Mouse (Mus musculus): ENCODE results near the gene Sptbn4. TPM values are rescaled to one million over a fixed set of nuclear protein-coding genes. Genes with fewer than 3 reads are reported as not detected.

Gene Sptbn4
- polyA plus RNA-seq, 1 experiment from 2014 or later: 0.26 TPM

DNA sequence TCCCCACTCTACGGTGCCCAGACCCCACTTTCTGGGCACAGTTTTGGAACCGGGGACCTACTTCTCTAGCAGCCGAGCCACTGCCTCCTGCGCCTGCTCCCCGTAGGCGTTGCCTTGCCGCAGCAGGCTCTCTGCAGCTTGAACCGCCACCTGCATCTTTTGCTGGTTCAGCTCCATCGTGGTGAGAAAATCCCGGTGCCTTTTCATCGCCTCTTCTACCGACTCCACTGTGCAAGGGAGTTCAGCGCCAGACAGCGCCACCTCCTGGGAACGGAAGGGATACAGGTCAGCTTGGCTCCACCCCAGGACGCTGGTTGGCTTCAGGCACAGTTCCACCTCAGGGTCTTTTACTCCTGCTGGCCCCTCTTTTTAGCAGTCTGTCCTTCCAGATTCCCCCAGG, 44.8 kb downstream of the Sptbn4 start:
- Histone ChIP-seq H3K4me1 (replicated peaks) (peaks cover 6% of the 10 kb centered on the region; the same call in 1 of the 2 replicates), H3K27ac (no peak overlapping the region), H3K4me2 (no peak overlapping the region), H3K4me3 (replicated peaks) (no peak overlapping the region), H3K27me3 (peaks cover 96% of the 10 kb centered on the region), H3K36me3 (no peaks in the 10 kb centered on the region), H3K9ac (replicated peaks) (no peak overlapping the region), H3K9me3 (peaks cover 16% of the 10 kb centered on the region)
- 11% methylated on average over 16 of the region's 16 CpGs for WGBS
- no peak for ATAC-seq (ENCODE audit: insufficient number of reproducible peaks, insufficient read depth, low FRiP score, low TSS enrichment, low read depth)

- Histone ChIP-seq H3K4me1 (replicated peaks) (0 out of 2 replicates have a peak, but pooled peaks cover 8% of the 10 kb centered on the region), H3K9me3 (peaks cover 11% of the 10 kb centered on the region), H3K4me2 (no peak overlapping the region), H3K4me3 (replicated peaks) (no peak overlapping the region), H3K36me3 (no peaks in the 10 kb centered on the region), H3K27ac (no peak overlapping the region), H3K27me3 (peaks cover 96% of the 10 kb centered on the region), H3K9ac (replicated peaks) (no peak overlapping the region)
- no peak for ATAC-seq (ENCODE audit: insufficient number of reproducible peaks, insufficient read depth, low FRiP score, low TSS enrichment, low read depth)
- 80% methylated on average over 7 of the region's 7 CpGs for WGBS
Observed at GRCm38 (mm10) chr7:27400545-27400944, 46.9 kb downstream of the Sptbn4 start.

DNA sequence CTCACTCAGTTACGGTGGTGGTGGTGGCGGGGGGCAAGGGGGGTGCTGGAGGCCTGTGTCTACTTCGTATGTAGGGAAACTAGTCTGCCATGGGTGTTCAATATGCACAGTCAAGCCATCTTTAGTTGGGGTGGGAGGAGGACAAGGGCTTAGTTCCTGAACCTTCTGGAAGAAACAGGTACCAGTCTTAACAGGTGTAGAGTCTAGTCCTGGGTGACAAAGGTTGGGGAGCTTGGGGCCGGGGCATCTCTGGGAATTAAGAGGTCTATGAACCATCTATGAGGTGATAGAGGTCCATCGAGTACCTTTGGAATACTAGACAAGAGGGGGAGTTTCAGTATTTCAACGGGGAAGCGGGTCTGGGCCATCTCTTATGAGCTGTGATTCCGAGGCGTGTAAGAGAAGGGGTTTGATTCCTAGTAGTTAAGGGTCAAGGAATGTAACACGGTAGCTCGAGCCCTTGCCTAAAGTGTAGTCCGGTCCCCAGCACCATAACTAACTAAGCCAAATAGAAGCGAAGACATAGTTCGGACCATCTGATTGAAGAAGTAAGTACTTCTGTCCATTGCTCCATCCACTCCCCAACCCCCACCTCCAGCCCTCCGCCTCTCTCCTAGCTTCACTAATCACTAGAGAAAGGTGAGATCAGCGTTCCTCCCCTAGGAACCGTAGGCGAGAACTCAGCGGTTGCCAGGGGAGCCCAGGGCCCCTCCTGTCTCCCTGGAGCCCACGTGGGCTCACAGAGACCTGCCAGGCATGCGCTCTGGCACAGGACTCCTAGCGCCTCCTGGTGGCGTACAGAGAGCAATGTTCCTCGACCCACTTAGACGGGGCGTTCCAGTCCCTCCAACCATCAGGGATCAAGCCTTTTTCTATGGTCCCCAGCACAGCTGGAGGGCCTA, 50.2 kb downstream of the Sptbn4 start:
- Histone ChIP-seq H3K4me1 (replicated peaks) (0 out of 2 replicates have a peak, but pooled peaks cover 3% of the 10 kb centered on the region), H3K36me3 (no peaks in the 10 kb centered on the region), H3K27ac (no peak overlapping the region), H3K9me3 (no peaks in the 10 kb centered on the region), H3K4me2 (peak overlapping the region; percentile 70), H3K4me3 (replicated peaks) (0 out of 2 replicates have a peak overlapping the region, but pooled peaks have one; percentile 53), H3K27me3 (peaks cover 94% of the 10 kb centered on the region), H3K9ac (replicated peaks) (no peak overlapping the region)
- no peak for ATAC-seq (ENCODE audit: insufficient number of reproducible peaks, insufficient read depth, low FRiP score, low TSS enrichment, low read depth)
- 17% methylated on average over 26 of the region's 26 CpGs for WGBS

DNA sequence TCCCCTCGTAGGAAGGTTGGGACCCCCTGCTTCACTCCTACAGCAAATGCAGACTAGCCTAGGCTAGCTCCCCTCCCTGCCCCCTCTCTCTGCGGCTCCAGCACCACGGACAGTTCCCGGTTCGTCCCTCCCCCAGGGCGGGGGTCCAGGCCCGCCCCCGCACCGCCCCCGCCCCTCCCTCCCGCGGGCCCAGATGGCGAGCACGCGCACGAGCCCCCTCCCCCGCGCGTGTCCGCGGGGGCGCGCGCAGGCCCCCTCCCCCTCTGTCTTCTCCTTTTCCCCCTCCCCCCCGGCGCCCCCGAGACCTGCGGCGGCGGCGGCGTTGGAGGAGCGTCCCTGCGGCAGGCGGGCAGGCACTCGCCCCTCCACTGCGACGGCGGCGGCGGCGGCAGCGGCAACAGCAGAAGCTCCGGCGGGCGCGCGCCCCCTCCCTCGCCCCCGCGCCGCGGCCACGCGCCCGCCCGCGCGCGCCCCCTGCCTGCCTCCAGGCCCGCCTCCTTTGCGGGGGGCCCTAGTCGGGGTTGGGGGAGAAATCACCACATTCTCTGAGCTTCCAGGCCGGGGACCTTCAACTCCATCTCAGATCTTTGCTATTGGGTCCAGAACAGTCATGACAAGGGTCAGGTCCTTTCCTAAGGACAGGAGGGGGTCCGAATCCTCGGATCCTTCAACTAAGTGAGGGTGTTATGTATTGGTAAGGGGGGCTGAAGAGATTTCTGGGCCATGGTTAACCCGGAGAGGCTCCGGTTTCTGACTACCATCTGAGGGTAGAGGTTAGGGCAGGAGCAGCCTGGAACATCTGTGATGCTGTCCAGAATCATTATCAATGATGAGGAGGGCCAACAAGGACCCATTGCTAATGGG, 51.1 kb downstream of the Sptbn4 start:
- WGBS: 3% methylated on average over 46 of the region's 68 CpGs
- peaks cover 94% of the 10 kb centered on the region for H3K27me3 ChIP-seq
- no peaks in the 10 kb centered on the region for H3K36me3 ChIP-seq
- peak overlapping the region; percentile 70 for H3K4me2 ChIP-seq
- peak overlapping the region; percentile 53 for H3K4me3 ChIP-seq (replicated peaks)
- H3K9me3 ChIP-seq: no peaks in the 10 kb centered on the region
- 0 out of 2 replicates have a peak, but pooled peaks cover 3% of the 10 kb centered on the region for H3K4me1 ChIP-seq (replicated peaks)
- peak overlapping the region; percentile 27; the same call in 1 of the 2 replicates for H3K9ac ChIP-seq (replicated peaks)
- H3K27ac ChIP-seq: no peak overlapping the region
- no peak for ATAC-seq (ENCODE audit: insufficient number of reproducible peaks, insufficient read depth, low FRiP score, low TSS enrichment, low read depth)

GRCm38 (mm10) chr7:27395521-27396183, 51.8 kb downstream of the Sptbn4 start:
- Histone ChIP-seq H3K36me3 (no peaks in the 10 kb centered on the region), H3K4me2 (peak overlapping the region; percentile 70), H3K4me1 (replicated peaks) (0 out of 2 replicates have a peak, but pooled peaks cover 3% of the 10 kb centered on the region), H3K9me3 (no peaks in the 10 kb centered on the region), H3K27ac (no peak overlapping the region), H3K9ac (replicated peaks) (no peak overlapping the region; the same call in 1 of the 2 replicates), H3K27me3 (peaks cover 94% of the 10 kb centered on the region), H3K4me3 (replicated peaks) (peak overlapping the region; percentile 53)
- no peak for ATAC-seq (ENCODE audit: insufficient number of reproducible peaks, insufficient read depth, low FRiP score, low TSS enrichment, low read depth)
- WGBS: 3% methylated on average over 22 of the region's 22 CpGs

- H3K27ac ChIP-seq: no peak overlapping the region
- no peak overlapping the region for H3K4me3 ChIP-seq (replicated peaks)
- H3K36me3 ChIP-seq: no peaks in the 10 kb centered on the region
- H3K9me3 ChIP-seq: no peaks in the 10 kb centered on the region
- H3K4me2 ChIP-seq: no peak overlapping the region
- H3K9ac ChIP-seq (replicated peaks): no peak overlapping the region
- no peak for ATAC-seq (ENCODE audit: insufficient number of reproducible peaks, insufficient read depth, low FRiP score, low TSS enrichment, low read depth)
- H3K27me3 ChIP-seq: peaks cover 75% of the 10 kb centered on the region
- 34% methylated on average over 16 of the region's 16 CpGs for WGBS
- no peaks in the 10 kb centered on the region for H3K4me1 ChIP-seq (replicated peaks)
Observed at GRCm38 (mm10) chr7:27391416-27391815, 56.1 kb downstream of the Sptbn4 start.

DNA sequence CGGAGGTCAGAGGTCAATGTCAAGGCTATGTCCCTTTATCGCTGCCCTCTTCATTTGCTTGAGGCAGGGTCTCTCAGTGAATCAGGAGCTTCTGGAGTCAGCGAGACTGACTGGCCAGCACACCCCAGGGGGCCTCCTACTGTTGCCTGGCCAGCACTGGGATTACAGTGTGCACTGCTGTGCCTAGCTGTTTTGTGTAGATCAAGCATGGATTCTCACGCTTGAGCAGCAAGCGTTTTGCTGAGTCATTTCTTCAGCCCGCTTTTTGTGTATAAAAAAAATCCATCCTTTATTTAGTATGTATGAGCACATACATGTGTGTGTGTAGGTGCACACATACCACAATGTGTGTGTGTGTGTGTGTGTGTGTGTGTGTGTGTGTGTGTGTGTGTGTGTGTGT, 58.3 kb downstream of the Sptbn4 start:
- H3K27ac ChIP-seq: no peak overlapping the region
- no peak overlapping the region for H3K9ac ChIP-seq (replicated peaks)
- 68% methylated on average over 6 of the region's 6 CpGs for WGBS
- H3K4me3 ChIP-seq (replicated peaks): no peak overlapping the region
- no peak overlapping the region for H3K4me2 ChIP-seq
- no peaks in the 10 kb centered on the region for H3K36me3 ChIP-seq
- ATAC-seq (ENCODE audit: insufficient number of reproducible peaks, insufficient read depth, low FRiP score, low TSS enrichment, low read depth): no peak
- H3K9me3 ChIP-seq: no peaks in the 10 kb centered on the region
- no peaks in the 10 kb centered on the region for H3K4me1 ChIP-seq (replicated peaks)
- peaks cover 57% of the 10 kb centered on the region for H3K27me3 ChIP-seq

GRCm38 (mm10) chr7:27384731-27385130, 62.8 kb downstream of the Sptbn4 start:
- Histone ChIP-seq H3K27ac (no peak overlapping the region), H3K36me3 (no peaks in the 10 kb centered on the region), H3K4me1 (replicated peaks) (no peaks in the 10 kb centered on the region), H3K9me3 (no peaks in the 10 kb centered on the region), H3K4me2 (no peak overlapping the region), H3K27me3 (peaks cover 29% of the 10 kb centered on the region; the same call in 1 of the 2 replicates), H3K9ac (replicated peaks) (no peak overlapping the region), H3K4me3 (replicated peaks) (no peak overlapping the region)
- 0 out of 2 replicates have a peak, but pooled peaks have one; percentile 20 for ATAC-seq (ENCODE audit: insufficient number of reproducible peaks, insufficient read depth, low FRiP score, low TSS enrichment, low read depth)
- 33% methylated on average over 4 of the region's 4 CpGs for WGBS

GRCm38 (mm10) chr7:27384134-27384533, 63.4 kb downstream of the Sptbn4 start:
- no peak for ATAC-seq (ENCODE audit: insufficient number of reproducible peaks, insufficient read depth, low FRiP score, low TSS enrichment, low read depth)
- 75% methylated on average over 5 of the region's 5 CpGs for WGBS
- Histone ChIP-seq H3K9me3 (no peaks in the 10 kb centered on the region), H3K4me3 (replicated peaks) (no peak overlapping the region), H3K4me1 (replicated peaks) (no peaks in the 10 kb centered on the region), H3K27ac (no peak overlapping the region), H3K9ac (replicated peaks) (no peak overlapping the region), H3K36me3 (no peaks in the 10 kb centered on the region), H3K4me2 (no peak overlapping the region), H3K27me3 (peaks cover 29% of the 10 kb centered on the region; the same call in 1 of the 2 replicates)

- H3K9ac ChIP-seq (replicated peaks): no peak overlapping the region
- H3K4me2 ChIP-seq: no peak overlapping the region
- no peak overlapping the region for H3K4me3 ChIP-seq (replicated peaks)
- peaks cover 36% of the 10 kb centered on the region for H3K27me3 ChIP-seq
- no peak for ATAC-seq (ENCODE audit: insufficient number of reproducible peaks, insufficient read depth, low FRiP score, low TSS enrichment, low read depth)
- no peaks in the 10 kb centered on the region for H3K36me3 ChIP-seq
- 91% methylated on average over 1 of the region's 1 CpGs for WGBS
- H3K9me3 ChIP-seq: no peaks in the 10 kb centered on the region
- H3K27ac ChIP-seq: no peak overlapping the region
- no peaks in the 10 kb centered on the region for H3K4me1 ChIP-seq (replicated peaks)
Observed at GRCm38 (mm10) chr7:27383233-27383632, 64.3 kb downstream of the Sptbn4 start.
